Mouse (Mus musculus) heart, postnatal 0 days (tissue): ENCODE data around the gene Col12a1. TPM values are rescaled to one million over a fixed set of nuclear protein-coding genes. Genes with fewer than 3 reads are reported as not detected.

Source experiments
- ATAC-seq: fragments of 200-750 bp; cut with Nextera tagmentation; 2 replicates; pipeline ENCODE4 v1.8.0; 2017; ENCODE audit warnings: low read depth, moderate number of reproducible peaks, moderate library complexity; ENCODE audit not compliant: insufficient read depth
- DNase-seq: peaks from one replicate; pipeline ENCODE4 v3.0.0-alpha.2; 2016; ENCODE audit warnings: low spot score
- H3K27ac ChIP-seq: fragments of 300-500 bp; sonication (generic); 2 replicates; pipeline ENCODE4 v1.5.1; 2014; ENCODE audit warnings: low read depth, mild to moderate bottlenecking
- H3K27me3 ChIP-seq: fragments of 300-500 bp; sonication (generic); 2 replicates; pipeline ENCODE4 v1.6.1; 2014; ENCODE audit warnings: low read length, mixed read lengths; ENCODE audit not compliant: control insufficient read depth, insufficient read depth
- H3K36me3 ChIP-seq: fragments of 300-500 bp; sonication (generic); replicated peaks from 2 replicates; pipeline ENCODE4 v1.6.1; 2014; ENCODE audit warnings: low read length, mixed read lengths; ENCODE audit not compliant: control insufficient read depth, insufficient read depth
- H3K4me1 ChIP-seq: fragments of 300-500 bp; sonication (generic); 2 replicates; pipeline ENCODE4 v1.6.1; 2014; ENCODE audit warnings: antibody characterized with exemption; ENCODE audit not compliant: control insufficient read depth, insufficient read depth
- H3K4me2 ChIP-seq: fragments of 300-500 bp; sonication (generic); 2 replicates; pipeline ENCODE4 v1.6.1; 2014; ENCODE audit warnings: low read depth, mild to moderate bottlenecking, low read length, moderate library complexity
- H3K4me3 ChIP-seq: fragments of 300-500 bp; sonication (generic); 2 replicates; pipeline ENCODE4 v1.5.1; 2014; ENCODE audit warnings: low read depth, low read length
- H3K9ac ChIP-seq: fragments of 300-500 bp; sonication (generic); replicated peaks from 2 replicates; pipeline ENCODE4 v1.6.1; 2014; ENCODE audit warnings: low read depth, low read length, mixed read lengths
- H3K9me3 ChIP-seq: fragments of 300-500 bp; sonication (generic); replicated peaks from 2 replicates; pipeline ENCODE4 v1.6.1; 2016; ENCODE audit warnings: low read length; ENCODE audit not compliant: control insufficient read depth
- CTCF ChIP-seq: IDR thresholded peaks from 2 replicates; pipeline ENCODE4 v1.5.1; 2016; ENCODE audit warnings: antibody characterized with exemption, control low read depth, low read depth
- EP300 ChIP-seq: IDR thresholded peaks from 2 replicates; pipeline ENCODE4 v1.6.1; 2016; ENCODE audit warnings: antibody characterized with exemption, low read depth
- WGBS: fragments of 180-500 bp; shearing (Covaris S2); extraction: QIAGEN DNeasy Blood & Tissue Kit; methylation state at CpG from one replicate; pipeline ENCODE4 v1.1.7; 2014; 5-methylcytosine and 5-hydroxymethylcytosine counted together
- polyA plus RNA-seq: library from polyadenylated mRNA; unstranded; fragments of >200 nt; fragmentation: Nextera tagmentation; extraction: Ambion mirVana; gene quantifications from 2 replicates; pipeline ENCODE4 v1.2.1, GENCODE M21; 2015
- total RNA-seq: library from RNA; depleted of rRNA; stranded (reverse); fragments of >200 nt; gene quantifications from 2 replicates; pipeline ENCODE4 v1.2.3, GENCODE M21; 2014; ENCODE audit warnings: low replicate concordance

Gene Col12a1
- total and polyA plus RNA-seq, 2 experiments from 2014 or later = 5.5 to 36.7 TPM

DNA sequence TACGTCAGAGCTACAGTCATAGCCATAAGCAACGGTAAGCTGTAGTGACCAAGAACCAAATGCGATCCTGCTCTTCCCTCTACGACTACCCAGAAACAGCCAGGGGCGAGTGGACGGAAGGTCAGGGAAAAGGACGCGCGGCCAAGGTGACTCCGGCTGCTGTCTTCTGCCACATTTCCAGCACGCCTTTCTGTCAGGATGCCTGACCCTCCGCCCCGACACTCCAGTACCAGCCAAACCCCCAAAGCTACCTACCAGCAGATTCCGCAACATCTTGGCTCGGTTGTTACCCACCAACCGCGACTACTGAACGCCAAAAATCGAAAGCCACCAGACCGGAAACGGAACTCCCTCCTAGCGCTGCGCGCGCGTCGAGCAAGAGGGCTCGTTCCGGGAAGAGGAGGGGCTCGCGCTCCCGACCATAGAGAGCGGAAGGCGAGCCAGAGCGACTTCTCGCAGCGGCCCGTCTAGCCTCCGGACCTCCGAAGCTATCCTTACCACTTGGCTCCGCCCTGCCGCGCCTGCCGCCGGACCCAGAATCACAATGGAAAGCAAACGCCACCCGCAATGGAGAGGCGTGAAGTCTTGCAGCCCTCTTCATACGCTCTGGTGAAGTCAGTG is 40.9 kb upstream of the Col12a1 start, which contains the start of gene Cox7a2:
Cox7a2 (minus strand) TSS at position 494 of the 621 bp plus-strand sequence.
- Histone ChIP-seq H3K27me3 (no peaks in the 10 kb centered on the region), H3K9ac (peak within 1 kb of the TSS; percentile 90), H3K4me3 (peak within 1 kb of the TSS; percentile 80), H3K9me3 (no peaks in the 10 kb centered on the region), H3K4me2 (peak within 1 kb of the TSS; percentile 83), H3K36me3 (peaks cover 22% of the 10 kb centered on the region), H3K27ac (peak within 1 kb of the TSS; percentile 94), H3K4me1 (peaks cover 20% of the 10 kb centered on the region; the same call in 1 of the 2 replicates)
- WGBS = under 1% methylated on average over 49 of the region's 49 CpGs
- TF ChIP-seq EP300 (peak; percentile 78; the same call in 1 of the 2 replicates), CTCF (no peak)
- DNase-seq (peak; percentile 98), ATAC-seq (peak; percentile 100)

DNA sequence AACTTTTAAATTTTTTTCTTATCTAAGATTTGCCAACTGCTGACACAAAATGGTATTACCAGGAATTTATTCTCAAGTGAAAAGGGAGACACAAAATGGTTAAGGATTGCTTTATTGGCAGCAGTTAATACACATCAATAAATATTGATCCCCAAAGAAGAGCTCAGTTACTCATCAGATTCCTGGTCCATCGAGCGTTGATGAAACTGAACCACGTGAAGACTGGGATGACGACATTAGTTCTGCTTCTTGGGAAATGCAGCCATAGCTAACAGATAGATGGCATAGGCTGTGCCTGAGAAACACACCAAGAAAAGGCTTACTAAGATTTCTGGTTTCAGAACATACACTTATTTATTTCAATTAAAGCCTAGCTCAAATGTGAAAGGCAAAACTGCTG is 36.7 kb upstream of the Col12a1 start:
- Histone ChIP-seq H3K9ac (no peak overlapping the region), H3K27me3 (no peaks in the 10 kb centered on the region), H3K4me2 (no peak overlapping the region), H3K27ac (no peak overlapping the region), H3K4me3 (no peak overlapping the region), H3K4me1 (peaks cover 18% of the 10 kb centered on the region; the same call in 1 of the 2 replicates), H3K36me3 (peaks cover 46% of the 10 kb centered on the region), H3K9me3 (no peaks in the 10 kb centered on the region)
- 90% methylated on average over 4 of the region's 4 CpGs for WGBS
- no peak for ATAC-seq
- no peak for TF ChIP-seq EP300
- TF ChIP-seq CTCF = no peak
- no peak for DNase-seq

DNA sequence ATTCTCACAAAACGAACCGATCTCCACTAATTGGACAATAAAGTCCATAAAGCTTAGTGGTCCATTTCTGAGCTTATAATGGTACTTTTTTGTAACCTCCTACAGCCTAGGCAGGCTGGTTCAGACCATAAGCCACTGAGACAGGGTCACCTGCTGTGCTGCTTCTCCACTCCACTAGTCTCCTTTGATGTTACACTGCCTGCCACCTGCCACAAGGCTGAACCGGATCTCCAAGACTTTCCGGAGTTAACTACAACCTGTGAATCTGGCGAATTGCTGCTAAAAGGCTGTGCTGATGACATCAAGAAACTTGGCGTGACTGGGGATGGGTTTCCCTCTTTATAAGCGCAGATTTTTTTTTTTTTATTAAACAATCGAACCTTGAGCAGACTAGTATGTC is 33.2 kb upstream of the Col12a1 start:
- ATAC-seq = no peak
- Histone ChIP-seq H3K4me3 (no peak overlapping the region), H3K27ac (no peak overlapping the region), H3K4me2 (no peak overlapping the region), H3K9me3 (no peaks in the 10 kb centered on the region), H3K4me1 (no peaks in the 10 kb centered on the region), H3K36me3 (peaks cover 45% of the 10 kb centered on the region), H3K27me3 (no peaks in the 10 kb centered on the region), H3K9ac (no peak overlapping the region)
- no peak for DNase-seq
- TF ChIP-seq EP300 = no peak
- TF ChIP-seq CTCF = no peak
- 82% methylated on average over 8 of the region's 8 CpGs for WGBS

DNA sequence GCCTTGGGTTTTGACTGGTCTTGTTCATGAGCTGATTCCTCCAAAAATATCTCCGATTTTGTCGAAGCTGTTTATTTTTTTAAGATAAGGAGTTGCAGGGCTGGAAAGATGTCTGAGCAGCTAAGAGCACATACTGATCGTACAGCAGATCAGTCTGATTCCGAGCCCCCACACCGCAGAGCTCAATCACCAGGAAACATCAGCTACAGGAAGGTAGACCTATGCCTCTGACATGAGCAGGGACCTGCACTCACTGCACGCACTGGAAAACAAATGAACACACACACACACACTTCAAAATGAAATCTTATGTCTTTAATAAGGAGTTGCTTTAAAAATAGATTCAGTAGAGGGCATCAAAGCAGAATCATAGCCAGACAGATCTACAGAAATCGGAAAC is 32.1 kb upstream of the Col12a1 start:
- Histone ChIP-seq H3K4me3 (no peak overlapping the region), H3K4me1 (no peaks in the 10 kb centered on the region), H3K36me3 (peaks cover 40% of the 10 kb centered on the region), H3K9me3 (no peaks in the 10 kb centered on the region), H3K27ac (no peak overlapping the region), H3K27me3 (no peaks in the 10 kb centered on the region), H3K9ac (no peak overlapping the region), H3K4me2 (no peak overlapping the region)
- DNase-seq = no peak
- no peak for TF ChIP-seq CTCF
- ATAC-seq = no peak
- WGBS = 52% methylated on average over 7 of the region's 7 CpGs

DNA sequence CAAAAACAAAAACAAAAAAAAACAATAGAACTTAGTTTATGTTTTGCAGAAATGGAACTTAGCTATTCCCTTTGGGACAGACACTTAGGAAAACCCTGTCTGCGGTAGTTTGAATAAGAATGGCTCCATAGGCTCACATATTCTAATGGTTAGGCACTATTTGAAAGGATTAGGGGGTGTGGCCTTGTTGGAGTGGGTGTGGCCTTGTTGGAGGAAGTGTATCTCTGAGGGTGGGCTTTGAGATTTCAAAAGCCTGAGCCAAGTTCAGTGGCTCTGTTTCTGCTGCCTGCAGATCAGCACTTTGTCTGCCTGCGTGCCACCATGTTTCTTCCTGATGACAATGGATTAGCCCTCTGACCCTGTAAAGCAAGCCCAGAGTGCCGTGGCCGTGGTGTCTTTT is 26.4 kb upstream of the Col12a1 start:
- WGBS = 66% methylated on average over 4 of the region's 4 CpGs
- H3K27me3 ChIP-seq = no peaks in the 10 kb centered on the region
- no peaks in the 10 kb centered on the region for H3K9me3 ChIP-seq
- H3K4me1 ChIP-seq = no peaks in the 10 kb centered on the region
- H3K4me3 ChIP-seq = no peak overlapping the region
- 0 out of 2 replicates have a peak, but pooled peaks cover 6% of the 10 kb centered on the region for H3K36me3 ChIP-seq
- H3K4me2 ChIP-seq = no peak overlapping the region
- TF ChIP-seq EP300 (no peak), CTCF (no peak)
- DNase-seq = no peak
- no peak overlapping the region for H3K27ac ChIP-seq
- no peak overlapping the region for H3K9ac ChIP-seq
- no peak for ATAC-seq

DNA sequence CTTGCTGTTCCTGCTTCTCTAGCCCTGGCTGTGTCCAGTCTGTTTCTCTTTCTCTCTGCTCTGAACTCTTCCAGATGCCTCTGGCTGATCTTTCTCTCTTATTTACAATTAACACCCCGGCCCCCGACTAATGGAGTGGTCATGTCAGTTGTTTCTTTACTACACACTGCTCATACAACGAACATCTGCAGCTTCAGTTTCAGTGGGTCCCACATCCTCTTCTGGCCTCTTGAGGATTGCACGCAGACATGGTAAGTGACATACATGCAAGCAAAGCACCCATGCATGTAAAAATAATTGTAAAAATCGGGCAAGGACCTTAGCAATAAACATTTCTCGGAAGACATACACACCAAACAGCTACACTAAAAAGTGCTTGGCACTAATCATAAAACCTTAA is 17.0 kb upstream of the Col12a1 start:
- H3K27ac ChIP-seq = no peak overlapping the region
- TF ChIP-seq EP300 = no peak
- TF ChIP-seq CTCF = no peak
- no peak for DNase-seq

More for the DNA sequence above, 17.0 kb upstream of the Col12a1 start:
- Histone ChIP-seq H3K4me1 (no peaks in the 10 kb centered on the region), H3K9me3 (no peaks in the 10 kb centered on the region), H3K4me3 (no peak overlapping the region), H3K27me3 (no peaks in the 10 kb centered on the region), H3K36me3 (no peaks in the 10 kb centered on the region), H3K4me2 (no peak overlapping the region), H3K9ac (no peak overlapping the region)
- ATAC-seq = no peak
- WGBS = 76% methylated on average over 6 of the region's 6 CpGs
